Mouse (Mus musculus) liver, embryonic 15.5 days (tissue): ENCODE data around the gene Thada. TPM values are rescaled to one million over a fixed set of nuclear protein-coding genes. Genes with fewer than 3 reads are reported as not detected.
"Not testable (repeated sequence)": the region's sequence is repeated elsewhere in the genome, so short reads cannot be mapped to it uniquely, and the experiment has no call there.

ENCODE experiments used
- ATAC-seq: fragments of 200-750 bp; cut with Nextera tagmentation; 2 replicates; pipeline ENCODE4 v1.8.0; 2017; ENCODE audit warnings: moderate number of reproducible peaks, mild to moderate bottlenecking, moderate library complexity; ENCODE audit not compliant: insufficient read depth
- H3K27ac ChIP-seq: fragments of 300-500 bp; sonication (generic); replicated peaks from 2 replicates; pipeline ENCODE4 v1.5.1; 2015; ENCODE audit warnings: mild to moderate bottlenecking, inconsistent platforms
- H3K27me3 ChIP-seq: fragments of 300-500 bp; sonication (generic); 2 replicates; pipeline ENCODE4 v1.6.1; 2015; ENCODE audit warnings: mild to moderate bottlenecking, inconsistent platforms
- H3K36me3 ChIP-seq: fragments of 300-500 bp; sonication (generic); replicated peaks from 2 replicates; pipeline ENCODE4 v1.6.1; 2015; ENCODE audit warnings: moderate library complexity, mild to moderate bottlenecking, inconsistent platforms
- H3K4me1 ChIP-seq: fragments of 300-500 bp; sonication (generic); replicated peaks from 2 replicates; pipeline ENCODE4 v1.6.1; 2015; ENCODE audit warnings: inconsistent platforms
- H3K4me2 ChIP-seq: fragments of 300-500 bp; sonication (generic); 2 replicates; pipeline ENCODE4 v1.6.1; 2015; ENCODE audit warnings: moderate library complexity, mild to moderate bottlenecking, inconsistent platforms
- H3K4me3 ChIP-seq: fragments of 300-500 bp; sonication (generic); replicated peaks from 2 replicates; pipeline ENCODE4 v1.5.1; 2015; ENCODE audit warnings: mild to moderate bottlenecking, inconsistent platforms
- H3K9ac ChIP-seq: fragments of 300-500 bp; sonication (generic); 2 replicates; pipeline ENCODE4 v1.6.1; 2015; ENCODE audit warnings: moderate library complexity, mild to moderate bottlenecking, inconsistent platforms
- H3K9me3 ChIP-seq: fragments of 300-500 bp; sonication (generic); replicated peaks from 2 replicates; pipeline ENCODE4 v1.6.1; 2016; ENCODE audit warnings: inconsistent platforms
- WGBS: fragments of 180-500 bp; shearing (Covaris S2); methylation state at CpG from one replicate; pipeline ENCODE4 v1.1.7; 2015; ENCODE audit warnings: mixed read lengths; ENCODE audit not compliant: insufficient replicate concordance; 5-methylcytosine and 5-hydroxymethylcytosine counted together
- polyA plus RNA-seq: library from polyadenylated mRNA; unstranded; fragments of >200 nt; fragmentation: Nextera tagmentation; extraction: Ambion mirVana; gene quantifications from 2 replicates; pipeline ENCODE4 v1.2.1, GENCODE M21; 2015

The Thada gene
- polyA plus RNA-seq, 1 experiment from 2014 or later = 2.3 TPM

DNA sequence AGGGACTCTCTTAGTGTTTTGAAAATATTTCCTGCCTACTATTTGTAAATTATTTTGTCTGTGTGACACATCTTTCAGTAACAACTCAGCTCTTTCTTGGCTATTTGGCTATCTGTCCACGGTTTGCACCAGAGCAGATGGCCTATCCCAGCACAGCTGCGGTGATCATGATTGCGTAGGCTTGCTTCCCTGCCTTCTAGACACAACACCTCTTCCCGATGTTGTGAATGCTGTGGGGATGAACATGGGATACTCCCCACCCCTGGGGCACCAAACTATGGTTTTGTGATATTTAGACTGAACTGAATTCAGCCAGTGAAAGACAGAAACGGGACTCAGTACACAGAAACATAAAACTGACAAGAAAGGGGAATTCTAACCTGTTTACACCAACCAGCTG lies 144.7 kb downstream of the Thada start:
- H3K4me3 ChIP-seq = no peak overlapping the region
- no peak overlapping the region for H3K9ac ChIP-seq
- WGBS = 78% methylated on average over 5 of the region's 5 CpGs
- no peak overlapping the region for H3K27ac ChIP-seq
- no peak overlapping the region for H3K4me2 ChIP-seq
- no peak for ATAC-seq
- peaks cover 12% of the 10 kb centered on the region for H3K4me1 ChIP-seq
- H3K9me3 ChIP-seq = no peaks in the 10 kb centered on the region
- H3K36me3 ChIP-seq = no peaks in the 10 kb centered on the region
- H3K27me3 ChIP-seq = no peaks in the 10 kb centered on the region

GRCm38 (mm10) chr17:84320576-84320975 lies 145.4 kb downstream of the Thada start:
- no peak overlapping the region for H3K9ac ChIP-seq
- H3K27me3 ChIP-seq = no peaks in the 10 kb centered on the region
- no peaks in the 10 kb centered on the region for H3K9me3 ChIP-seq
- H3K4me2 ChIP-seq = no peak overlapping the region
- no peak for ATAC-seq
- H3K4me3 ChIP-seq = no peak overlapping the region
- H3K27ac ChIP-seq = no peak overlapping the region
- 96% methylated on average over 1 of the region's 1 CpGs for WGBS
- peaks cover 5% of the 10 kb centered on the region; the same call in 1 of the 2 replicates for H3K4me1 ChIP-seq
- H3K36me3 ChIP-seq = no peaks in the 10 kb centered on the region

- no peaks in the 10 kb centered on the region for H3K4me1 ChIP-seq
- WGBS = 82% methylated on average over 7 of the region's 7 CpGs
- no peaks in the 10 kb centered on the region for H3K9me3 ChIP-seq
- H3K4me2 ChIP-seq = no peak overlapping the region
- H3K36me3 ChIP-seq = peaks cover 5% of the 10 kb centered on the region; the same call in 1 of the 2 replicates
- H3K27ac ChIP-seq = no peak overlapping the region
- ATAC-seq = no peak
- no peak overlapping the region for H3K9ac ChIP-seq
- no peak overlapping the region for H3K4me3 ChIP-seq
- H3K27me3 ChIP-seq = no peaks in the 10 kb centered on the region
Measured at GRCm38 (mm10) chr17:84314341-84314740, 151.7 kb downstream of the Thada start.

DNA sequence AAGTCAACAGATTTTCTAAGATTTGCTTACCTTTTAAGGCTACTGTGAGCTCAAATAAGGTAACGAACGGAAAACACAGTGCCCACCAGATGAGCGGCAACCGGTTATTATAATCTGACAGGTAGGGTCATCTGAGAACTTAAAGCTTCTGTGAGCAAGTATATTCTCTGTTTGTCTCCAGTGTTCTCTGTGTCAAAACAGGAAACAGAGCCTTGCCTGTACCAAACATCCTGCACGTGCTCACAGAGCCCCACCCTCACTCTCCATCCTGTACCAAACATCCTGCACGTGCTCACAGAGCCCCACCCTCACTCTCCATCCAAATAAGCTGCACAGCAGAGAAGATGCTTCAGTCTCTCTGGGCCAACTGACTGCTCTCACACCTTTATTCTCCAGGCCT lies 152.5 kb downstream of the Thada start:
- H3K4me1 ChIP-seq = no peaks in the 10 kb centered on the region
- WGBS = 59% methylated on average over 6 of the region's 6 CpGs
- H3K27ac ChIP-seq = no peak overlapping the region
- H3K9ac ChIP-seq = no peak overlapping the region
- H3K36me3 ChIP-seq = peaks cover 8% of the 10 kb centered on the region; the same call in 1 of the 2 replicates
- ATAC-seq = no peak
- H3K4me3 ChIP-seq = no peak overlapping the region
- no peaks in the 10 kb centered on the region for H3K27me3 ChIP-seq
- H3K9me3 ChIP-seq = no peaks in the 10 kb centered on the region
- no peak overlapping the region for H3K4me2 ChIP-seq

DNA sequence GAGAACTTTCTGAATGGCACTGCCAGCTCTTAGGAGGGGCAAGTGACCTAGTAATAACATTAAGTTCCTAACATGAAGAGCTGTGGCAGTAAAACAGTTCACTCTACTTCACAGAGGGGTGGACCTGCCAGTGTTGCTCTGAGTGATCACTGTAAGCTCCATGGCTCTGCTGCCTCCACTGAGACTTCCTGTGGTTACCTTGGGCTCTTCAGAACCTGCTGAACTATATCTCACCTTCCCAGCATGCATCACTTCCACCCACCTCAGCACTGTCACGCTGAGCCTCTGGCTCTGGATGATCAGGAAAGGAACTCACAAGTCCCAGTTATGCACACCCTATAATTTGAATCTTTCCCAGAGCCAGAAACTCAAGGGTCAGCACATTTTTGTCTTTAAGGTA lies 159.9 kb downstream of the Thada start:
- no peak for ATAC-seq
- no peak overlapping the region for H3K4me3 ChIP-seq
- H3K27me3 ChIP-seq = no peaks in the 10 kb centered on the region
- H3K9me3 ChIP-seq = no peaks in the 10 kb centered on the region
- WGBS = 63% methylated on average over 1 of the region's 1 CpGs
- no peak overlapping the region for H3K27ac ChIP-seq
- H3K9ac ChIP-seq = no peak overlapping the region
- H3K4me2 ChIP-seq = no peak overlapping the region
- H3K4me1 ChIP-seq = 0 out of 2 replicates have a peak, but pooled peaks cover 3% of the 10 kb centered on the region
- peaks cover 15% of the 10 kb centered on the region for H3K36me3 ChIP-seq

DNA sequence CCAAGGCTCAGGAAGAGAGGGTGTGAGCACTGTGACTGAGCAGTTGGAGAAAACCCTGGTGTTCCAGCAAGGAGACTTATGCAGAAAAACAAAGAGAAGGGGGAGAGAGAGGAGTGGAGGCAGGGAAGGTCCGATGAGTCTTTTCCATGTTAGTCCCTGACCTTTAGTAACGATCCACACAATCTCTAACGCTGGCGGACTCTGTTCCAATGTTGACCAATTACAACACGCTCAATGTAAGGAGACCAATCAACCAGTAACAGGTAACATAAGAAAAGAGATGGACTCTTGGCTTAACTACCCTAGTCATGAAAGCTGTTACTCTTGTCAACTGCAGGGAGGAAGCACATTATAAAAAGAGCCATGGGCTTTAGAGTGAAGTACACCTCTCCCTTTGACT lies 160.9 kb downstream of the Thada start:
- Histone ChIP-seq H3K9me3 (no peaks in the 10 kb centered on the region), H3K27ac (no peak overlapping the region; the same call in 1 of the 2 replicates), H3K9ac (no peak overlapping the region), H3K4me1 (0 out of 2 replicates have a peak, but pooled peaks cover 3% of the 10 kb centered on the region), H3K4me2 (no peak overlapping the region), H3K36me3 (peaks cover 15% of the 10 kb centered on the region), H3K4me3 (no peak overlapping the region), H3K27me3 (no peaks in the 10 kb centered on the region)
- ATAC-seq = peak; percentile 64; the same call in 1 of the 2 replicates
- WGBS = 68% methylated on average over 5 of the region's 5 CpGs

GRCm38 (mm10) chr17:84304141-84304540 lies 161.9 kb downstream of the Thada start:
- no peaks in the 10 kb centered on the region for H3K9me3 ChIP-seq
- H3K4me3 ChIP-seq = no peak overlapping the region
- H3K4me1 ChIP-seq = 0 out of 2 replicates have a peak, but pooled peaks cover 3% of the 10 kb centered on the region
- 77% methylated on average over 5 of the region's 5 CpGs for WGBS
- no peak overlapping the region for H3K4me2 ChIP-seq
- H3K27ac ChIP-seq = no peak overlapping the region
- no peaks in the 10 kb centered on the region for H3K27me3 ChIP-seq
- H3K36me3 ChIP-seq = peaks cover 7% of the 10 kb centered on the region
- no peak overlapping the region for H3K9ac ChIP-seq
- no peak for ATAC-seq

DNA sequence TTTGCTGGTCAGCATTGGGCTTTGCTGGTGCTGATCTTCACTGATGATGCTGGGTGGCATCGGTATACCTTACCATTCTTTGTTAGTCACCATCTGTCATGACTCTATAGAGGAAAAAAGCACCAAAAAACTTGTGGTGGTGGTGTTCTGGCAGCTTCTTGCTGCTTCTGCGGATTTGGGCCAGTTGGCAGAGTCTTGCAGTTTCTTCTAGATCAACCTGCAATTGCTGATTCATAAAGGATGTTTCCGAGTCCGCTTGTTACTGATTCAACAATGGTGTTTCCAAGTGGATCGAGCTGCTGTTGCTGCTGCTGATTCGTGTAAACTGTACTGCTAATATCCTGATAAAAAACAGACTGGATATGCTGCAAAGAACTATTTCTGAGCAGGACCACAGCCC lies 168.0 kb downstream of the Thada start:
- Histone ChIP-seq H3K9me3 (no peaks in the 10 kb centered on the region), H3K9ac (no peak overlapping the region), H3K4me2 (no peak overlapping the region), H3K4me1 (no peaks in the 10 kb centered on the region), H3K27ac (no peak overlapping the region), H3K4me3 (no peak overlapping the region), H3K27me3 (no peaks in the 10 kb centered on the region), H3K36me3 (peaks cover 4% of the 10 kb centered on the region; the same call in 1 of the 2 replicates)
- WGBS = 82% methylated on average over 6 of the region's 6 CpGs
- no peak for ATAC-seq

- Histone ChIP-seq H3K4me2 (no peak overlapping the region), H3K27me3 (no peaks in the 10 kb centered on the region), H3K9me3 (no peaks in the 10 kb centered on the region), H3K4me1 (no peaks in the 10 kb centered on the region), H3K4me3 (no peak overlapping the region), H3K36me3 (peaks cover 4% of the 10 kb centered on the region; the same call in 1 of the 2 replicates), H3K27ac (no peak overlapping the region), H3K9ac (no peak overlapping the region)
- ATAC-seq = no peak
- 71% methylated on average over 4 of the region's 4 CpGs for WGBS
Measured at GRCm38 (mm10) chr17:84293221-84293620, 172.8 kb downstream of the Thada start.

- not testable (repeated sequence) for H3K27ac ChIP-seq, H3K4me1 ChIP-seq, H3K4me3 ChIP-seq, H3K4me2 ChIP-seq, H3K9me3 ChIP-seq, ATAC-seq, H3K9ac ChIP-seq, H3K27me3 ChIP-seq, H3K36me3 ChIP-seq
- WGBS = 74% methylated on average over 6 of the region's 6 CpGs
Measured at GRCm38 (mm10) chr17:84291228-84291627, 174.8 kb downstream of the Thada start.

GRCm38 (mm10) chr17:84287675-84288420 lies 178.2 kb downstream of the Thada start:
- Histone ChIP-seq H3K4me2 (no peak overlapping the region), H3K36me3 (no peaks in the 10 kb centered on the region), H3K4me3 (no peak overlapping the region), H3K4me1 (peaks cover 10% of the 10 kb centered on the region; the same call in 1 of the 2 replicates), H3K27ac (no peak overlapping the region), H3K9ac (no peak overlapping the region), H3K27me3 (no peaks in the 10 kb centered on the region), H3K9me3 (no peaks in the 10 kb centered on the region)
- no peak for ATAC-seq
- WGBS = 78% methylated on average over 8 of the region's 8 CpGs
